Mouse (Mus musculus) testis, adult 2 months (tissue): ENCODE results near the gene Pwwp2a. TPM values are rescaled to one million over a fixed set of nuclear protein-coding genes. Genes with fewer than 3 reads are reported as not detected.

Source experiments
- H3K27ac ChIP-seq: fragments of 200-500 bp; 2 replicates; pipeline ENCODE4 v1.5.1; 2012; ENCODE audit warnings: low read depth, low read length; ENCODE audit not compliant: control insufficient read depth, insufficient read depth
- H3K27me3 ChIP-seq: fragments of 200-500 bp; 2 replicates; pipeline ENCODE4 v1.6.1; 2012; ENCODE audit warnings: mild to moderate bottlenecking, low read length, moderate library complexity; ENCODE audit not compliant: control insufficient read depth, insufficient read depth
- H3K36me3 ChIP-seq: fragments of 200-500 bp; 2 replicates; pipeline ENCODE4 v1.6.1; 2012; ENCODE audit warnings: mild to moderate bottlenecking, low read length; ENCODE audit not compliant: control insufficient read depth, insufficient read depth
- H3K4me1 ChIP-seq: fragments of 200-500 bp; 2 replicates; pipeline ENCODE4 v1.6.1; 2012; ENCODE audit warnings: low read length; ENCODE audit not compliant: control insufficient read depth, insufficient read depth
- H3K4me3 ChIP-seq: fragments of 200-500 bp; 2 replicates; pipeline ENCODE4 v1.5.1; 2012; ENCODE audit warnings: low read depth, mild to moderate bottlenecking, low read length, moderate library complexity, mixed read lengths; ENCODE audit not compliant: control insufficient read depth
- CTCF ChIP-seq: fragments of 200-500 bp; IDR thresholded peaks from 2 replicates; pipeline ENCODE4 v1.5.1; 2012; ENCODE audit warnings: low read depth, mild to moderate bottlenecking, inconsistent platforms, low read length, moderate library complexity; ENCODE audit not compliant: control insufficient read depth, insufficient read depth, insufficient replicate concordance
- POLR2A ChIP-seq: fragments of 200-500 bp; IDR thresholded peaks from 2 replicates; pipeline ENCODE4 v1.6.1; 2012; ENCODE audit warnings: low read depth, mild to moderate bottlenecking, inconsistent platforms, low read length, moderate library complexity; ENCODE audit not compliant: control insufficient read depth
- polyA plus RNA-seq: library from polyadenylated mRNA; depleted of rRNA; stranded (reverse); fragments of >200 nt; gene quantifications from 2 replicates; pipeline ENCODE4 v1.2.3, GENCODE M21; 2012

The Pwwp2a gene
- polyA plus RNA-seq, 1 experiment = 10.3 TPM

DNA sequence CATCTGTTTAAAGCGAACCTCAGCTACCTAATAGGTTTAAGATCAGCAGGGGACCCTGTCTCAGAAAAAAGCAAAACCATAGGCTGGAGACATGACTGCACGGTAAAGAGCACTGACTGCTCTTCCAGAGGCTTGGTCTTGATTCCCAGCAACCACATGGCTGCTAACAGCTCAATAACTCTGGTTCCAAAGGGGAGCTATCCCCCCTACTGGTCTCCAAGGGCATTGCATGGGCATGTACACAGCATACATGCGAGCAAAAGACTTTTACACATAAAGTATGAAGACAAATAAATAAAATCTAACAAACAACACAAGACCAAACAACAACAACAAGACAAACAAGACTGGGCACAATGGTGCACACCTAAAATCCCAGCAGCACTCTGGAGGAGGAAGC is 36.5 kb upstream of the Pwwp2a start:
- Histone ChIP-seq H3K27me3 (no peaks in the 10 kb centered on the region), H3K4me3 (no peak overlapping the region), H3K36me3 (no peaks in the 10 kb centered on the region), H3K4me1 (no peaks in the 10 kb centered on the region), H3K27ac (no peak overlapping the region)
- TF ChIP-seq CTCF = no peak
- TF ChIP-seq POLR2A = no peak

GRCm38 (mm10) chr11:43653051-43653475 is 28.7 kb upstream of the Pwwp2a start:
- no peaks in the 10 kb centered on the region for H3K36me3 ChIP-seq

GRCm38 (mm10) chr11:43656464-43656863 is 25.3 kb upstream of the Pwwp2a start:
- Histone ChIP-seq H3K36me3 (no peaks in the 10 kb centered on the region), H3K27ac (no peak overlapping the region), H3K4me1 (peaks cover 4% of the 10 kb centered on the region), H3K4me3 (no peak overlapping the region), H3K27me3 (no peaks in the 10 kb centered on the region)
- TF ChIP-seq POLR2A (no peak), CTCF (no peak)

More at GRCm38 (mm10) chr11:43653051-43653475, 28.7 kb upstream of the Pwwp2a start:
- Histone ChIP-seq H3K27ac (no peak overlapping the region), H3K4me3 (no peak overlapping the region), H3K27me3 (no peaks in the 10 kb centered on the region), H3K4me1 (peaks cover 4% of the 10 kb centered on the region)
- TF ChIP-seq POLR2A (no peak), CTCF (no peak)

- no peak overlapping the region for H3K4me3 ChIP-seq
Measured at GRCm38 (mm10) chr11:43658010-43658409, 23.8 kb upstream of the Pwwp2a start.

DNA sequence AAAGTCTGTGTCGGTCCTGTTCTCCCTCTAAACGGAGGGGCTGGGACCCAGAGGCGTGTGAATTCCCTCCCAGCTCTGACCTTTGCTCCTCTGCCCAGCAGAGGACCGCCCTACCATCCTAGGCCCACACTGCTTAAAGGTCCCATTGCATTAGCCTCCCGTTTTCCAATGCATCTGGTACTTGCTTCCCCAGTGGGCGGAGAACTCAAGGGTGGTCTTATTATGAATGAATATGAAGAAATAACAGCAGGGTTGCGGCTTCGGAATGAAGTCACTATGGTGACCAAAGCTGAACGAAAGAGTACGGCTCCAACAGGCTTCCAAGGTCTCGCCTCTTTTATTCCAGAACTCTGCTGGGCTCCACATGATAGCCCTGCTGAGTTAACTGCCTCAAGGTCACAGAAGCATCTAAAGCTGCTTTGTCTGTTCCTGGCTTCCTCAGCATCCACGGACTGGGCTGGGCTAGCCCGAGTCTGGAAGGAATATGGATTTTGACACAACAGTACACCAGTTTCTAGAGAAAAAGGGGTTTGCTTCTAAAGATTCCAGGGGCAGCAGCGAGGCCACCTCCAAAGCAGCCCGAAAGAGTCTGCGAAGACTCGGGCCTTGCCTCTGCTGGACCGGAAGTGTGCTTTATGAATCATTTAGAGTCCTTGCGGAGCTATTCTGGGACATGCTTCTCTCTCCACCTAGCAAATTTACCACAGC is 14.6 kb upstream of the Pwwp2a start:
- H3K36me3 ChIP-seq = no peaks in the 10 kb centered on the region
- H3K4me3 ChIP-seq = peak overlapping the region; percentile 11; the same call in 1 of the 2 replicates
- H3K4me1 ChIP-seq = peaks cover 12% of the 10 kb centered on the region
- no peak for TF ChIP-seq CTCF
- no peak for TF ChIP-seq POLR2A
- H3K27ac ChIP-seq = peak overlapping the region; percentile 57
- no peaks in the 10 kb centered on the region for H3K27me3 ChIP-seq

More at GRCm38 (mm10) chr11:43658010-43658409, 23.8 kb upstream of the Pwwp2a start:
- Histone ChIP-seq H3K27me3 (no peaks in the 10 kb centered on the region), H3K4me1 (peaks cover 3% of the 10 kb centered on the region), H3K27ac (no peak overlapping the region), H3K36me3 (no peaks in the 10 kb centered on the region)
- TF ChIP-seq POLR2A (no peak), CTCF (no peak)

DNA sequence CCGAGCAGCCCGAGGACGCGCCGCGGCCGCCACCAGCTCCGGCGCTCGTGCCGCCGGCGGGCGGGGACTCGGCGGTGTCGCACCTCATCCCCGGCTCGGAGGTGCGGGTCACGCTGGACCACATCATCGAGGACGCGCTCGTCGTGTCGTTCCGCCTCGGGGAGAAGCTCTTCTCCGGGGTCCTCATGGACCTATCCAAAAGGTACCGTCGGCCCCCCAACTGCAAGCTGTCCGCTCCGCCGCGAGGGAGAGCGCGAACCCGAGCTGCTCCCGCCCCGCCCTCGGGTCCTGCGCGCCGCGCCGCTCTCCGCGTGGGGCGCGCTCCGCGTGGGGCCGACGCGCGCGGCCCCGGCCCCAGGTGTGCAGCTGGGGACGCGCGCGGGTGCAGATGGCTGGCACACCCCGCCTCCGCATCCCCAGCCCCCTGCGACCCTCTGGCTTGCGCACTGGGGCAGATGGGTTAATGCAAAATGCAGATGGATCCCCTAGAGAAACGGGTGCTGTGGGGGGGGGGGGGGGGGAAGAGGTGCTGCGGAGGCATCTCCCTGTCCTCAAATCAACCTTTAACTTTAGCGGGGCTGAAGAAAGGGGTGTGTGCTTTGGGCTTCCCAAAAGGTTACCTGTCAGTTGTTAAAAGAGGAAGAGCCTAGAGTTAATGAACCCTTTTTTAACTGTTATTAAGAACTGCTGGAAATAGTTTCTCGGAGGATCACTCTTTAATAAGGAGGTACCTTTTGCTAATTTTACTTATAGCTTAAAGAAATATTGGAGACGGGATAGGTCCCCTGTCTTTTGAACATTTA is 818 bp downstream of the Pwwp2a start:
- Histone ChIP-seq H3K4me1 (no peaks in the 10 kb centered on the region; the same call in 1 of the 2 replicates), H3K27ac (peak overlapping the region; percentile 81), H3K27me3 (no peaks in the 10 kb centered on the region), H3K36me3 (no peaks in the 10 kb centered on the region; the same call in 1 of the 2 replicates), H3K4me3 (peak overlapping the region; percentile 88)
- TF ChIP-seq POLR2A = peak; percentile 51
- no peak for TF ChIP-seq CTCF

GRCm38 (mm10) chr11:43688850-43689249 is 7.1 kb downstream of the Pwwp2a start:
- Histone ChIP-seq H3K4me3 (no peak overlapping the region), H3K36me3 (no peaks in the 10 kb centered on the region; the same call in 1 of the 2 replicates), H3K27me3 (no peaks in the 10 kb centered on the region), H3K4me1 (no peaks in the 10 kb centered on the region), H3K27ac (no peak overlapping the region)
- TF ChIP-seq POLR2A (no peak), CTCF (no peak)
